Mouse (Mus musculus): ENCODE measurements at regions not wholly inside any gene's neighbourhood (a gene's known extent, or its start where the extent isn't known, plus 50 kb on each side); places are given as distances from the start of the nearest gene placed in this dataset.

GRCm38 (mm10) chr13:106738011-106738410 lies 198.7 kb downstream of the Ipo11 start:
- DNase-seq (ENCODE audit: low spot score in 2 of 2): no peak

GRCm38 (mm10) chr13:106734323-106734722 lies 202.4 kb downstream of the Ipo11 start:
- peak; percentile 24 to 67 for DNase-seq (ENCODE audit: low spot score in 2 of 2)

- DNase-seq (ENCODE audit: low spot score in 2 of 2): no peak
These were observed 203.9 kb downstream of the Ipo11 start for GRCm38 (mm10) chr13:106732906-106733305.

GRCm38 (mm10) chr13:106723315-106723714 lies 213.4 kb downstream of the Ipo11 start:
- DNase-seq (ENCODE audit: low spot score in 2 of 2): peak in 1 of 2 experiments; percentile 40

- no peak for DNase-seq (ENCODE audit: low spot score in 2 of 2)
These were observed 215.6 kb downstream of the Ipo11 start for GRCm38 (mm10) chr13:106721167-106721566.

- peak in 1 of 2 experiments; percentile 31 for DNase-seq (ENCODE audit: low spot score in 2 of 2)
These were observed 221.0 kb downstream of the Ipo11 start for GRCm38 (mm10) chr13:106715771-106716170.

- no peak for DNase-seq (ENCODE audit: low spot score in 2 of 2)
These were observed 221.5 kb downstream of the Ipo11 start for GRCm38 (mm10) chr13:106715234-106715633.

- DNase-seq (ENCODE audit: low spot score in 2 of 2): no peak
These were observed 226.2 kb downstream of the Ipo11 start for GRCm38 (mm10) chr13:106710580-106710979.

GRCm38 (mm10) chr13:106700376-106700775 lies 236.4 kb downstream of the Ipo11 start:
- DNase-seq (ENCODE audit: low spot score in 2 of 2): no peak

GRCm38 (mm10) chr13:106699957-106700356 lies 236.8 kb downstream of the Ipo11 start:
- no peak for DNase-seq (ENCODE audit: low spot score in 2 of 2)

GRCm38 (mm10) chr13:106691787-106692571 lies 244.8 kb downstream of the Ipo11 start:
- no peak for DNase-seq (ENCODE audit: low spot score in 2 of 2)

- no peak for DNase-seq (ENCODE audit: low spot score in 2 of 2)
These were observed 246.6 kb downstream of the Ipo11 start for GRCm38 (mm10) chr13:106690125-106690524.

GRCm38 (mm10) chr13:106689618-106690017 lies 247.1 kb downstream of the Ipo11 start:
- no peak for DNase-seq (ENCODE audit: low spot score in 2 of 2)

- no peak for DNase-seq (ENCODE audit: low spot score in 2 of 2)
These were observed 247.7 kb downstream of the Ipo11 start for GRCm38 (mm10) chr13:106689051-106689450.

- no peak for DNase-seq (ENCODE audit: low spot score in 2 of 2)
These were observed 267.1 kb downstream of the Ipo11 start for GRCm38 (mm10) chr13:106669665-106670064.

- no peak for DNase-seq (ENCODE audit: low spot score in 2 of 2)
These were observed 274.6 kb downstream of the Ipo11 start for GRCm38 (mm10) chr13:106662195-106662594.

- no peak for DNase-seq (ENCODE audit: low spot score in 2 of 2)
These were observed 287.4 kb downstream of the Ipo11 start for GRCm38 (mm10) chr13:106649363-106649762.

GRCm38 (mm10) chr13:106643302-106643975 lies 293.3 kb downstream of the Ipo11 start:
- DNase-seq (ENCODE audit: low spot score in 2 of 2): no peak

GRCm38 (mm10) chr13:106638706-106639385 lies 297.9 kb downstream of the Ipo11 start:
- DNase-seq (ENCODE audit: low spot score in 2 of 2): no peak

GRCm38 (mm10) chr13:106591729-106592128 lies 345.0 kb downstream of the Ipo11 start:
- DNase-seq (ENCODE audit: low spot score in 2 of 2): no peak

- no peak for DNase-seq (ENCODE audit: low spot score in 2 of 2)
These were observed 368.9 kb downstream of the Ipo11 start for GRCm38 (mm10) chr13:106567658-106568359.

- DNase-seq (ENCODE audit: low spot score in 2 of 2): no peak
These were observed 374.2 kb downstream of the Ipo11 start for GRCm38 (mm10) chr13:106562588-106562987.

All from left cerebral cortex, adult 9 months (tissue).